Mouse (Mus musculus): ENCODE measurements at regions not wholly inside any gene's neighbourhood (a gene's known extent, or its start where the extent isn't known, plus 50 kb on each side); places are given as distances from the start of the nearest gene placed in this dataset.

DNA sequence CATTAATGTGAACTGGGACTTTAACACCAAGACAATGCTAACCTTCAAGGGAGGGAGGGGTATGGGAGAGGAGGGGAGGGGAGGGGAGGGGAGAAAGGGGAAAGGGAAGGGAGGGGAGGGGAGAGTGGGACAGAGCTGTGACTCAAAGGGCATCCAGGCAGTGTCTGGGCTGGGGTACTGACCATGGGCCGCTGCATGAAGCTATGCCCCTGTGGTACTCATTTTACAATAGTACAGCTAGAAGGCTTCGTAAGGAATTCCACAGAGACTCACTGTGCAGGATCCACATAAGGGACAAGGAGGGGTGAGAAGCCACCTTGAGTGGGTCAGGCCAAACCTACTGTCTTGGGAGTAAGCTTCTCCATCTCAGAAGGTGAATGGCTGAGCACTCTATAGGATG is 403.1 kb downstream of the Glrx3 start:
- H3K36me3 ChIP-seq (ENCODE audit: control insufficient read depth, insufficient read depth, low read length), result no peaks in the 10 kb centered on the region
- no peaks in the 10 kb centered on the region for H3K27me3 ChIP-seq (ENCODE audit: control insufficient read depth, insufficient read depth, low read length)
- no peak overlapping the region for H3K4me3 ChIP-seq (ENCODE audit: extremely low read depth, insufficient read depth, insufficient read length)
- no peak overlapping the region for H3K27ac ChIP-seq (ENCODE audit: insufficient read depth, low read length)
- 78% methylated on average over 2 of the region's 2 CpGs for WGBS
- DNase-seq (ENCODE audit: low read depth in 1 of 2, low spot score in 2 of 2), result no peak
- no peaks in the 10 kb centered on the region for H3K4me1 ChIP-seq (ENCODE audit: control insufficient read depth, insufficient read depth, insufficient read length)
- TF ChIP-seq CTCF (IDR thresholded peaks at IDR 0.05; ENCODE audit: extremely low read depth, insufficient read depth, insufficient read length, insufficient replicate concordance), result no peak
- no peak for TF ChIP-seq POLR2A (IDR thresholded peaks at IDR 0.05; ENCODE audit: low read depth, low read length)

DNA sequence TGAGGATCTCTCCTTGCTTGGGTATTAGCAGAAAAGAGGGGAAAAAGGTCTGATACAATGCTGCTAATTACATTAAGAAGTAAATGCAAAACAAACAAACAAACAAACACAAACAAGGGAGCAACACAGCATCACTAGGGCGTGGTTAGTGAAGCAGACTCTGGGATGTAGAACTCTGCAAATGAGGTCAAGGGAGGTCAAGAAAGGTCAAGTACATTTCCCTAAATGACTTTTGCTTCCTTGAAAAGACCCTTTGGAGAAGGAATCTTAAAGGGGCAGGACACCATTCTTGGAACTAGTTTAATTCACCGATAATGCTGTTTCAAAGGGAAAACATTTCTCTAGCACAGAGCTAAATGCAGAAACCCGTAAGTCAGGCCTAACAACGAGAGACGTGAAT is 403.6 kb downstream of the Glrx3 start:
- DNase-seq (ENCODE audit: low read depth in 1 of 2, low spot score in 2 of 2), result no peak
- WGBS, result 77% methylated on average over 5 of the region's 5 CpGs
- H3K36me3 ChIP-seq (ENCODE audit: control insufficient read depth, insufficient read depth, low read length), result no peaks in the 10 kb centered on the region
- H3K4me1 ChIP-seq (ENCODE audit: control insufficient read depth, insufficient read depth, insufficient read length), result no peaks in the 10 kb centered on the region
- no peaks in the 10 kb centered on the region for H3K27me3 ChIP-seq (ENCODE audit: control insufficient read depth, insufficient read depth, low read length)
- no peak overlapping the region for H3K27ac ChIP-seq (ENCODE audit: insufficient read depth, low read length)
- TF ChIP-seq CTCF (IDR thresholded peaks at IDR 0.05; ENCODE audit: extremely low read depth, insufficient read depth, insufficient read length, insufficient replicate concordance), result no peak
- TF ChIP-seq POLR2A (IDR thresholded peaks at IDR 0.05; ENCODE audit: low read depth, low read length), result no peak
- H3K4me3 ChIP-seq (ENCODE audit: extremely low read depth, insufficient read depth, insufficient read length), result no peak overlapping the region

DNA sequence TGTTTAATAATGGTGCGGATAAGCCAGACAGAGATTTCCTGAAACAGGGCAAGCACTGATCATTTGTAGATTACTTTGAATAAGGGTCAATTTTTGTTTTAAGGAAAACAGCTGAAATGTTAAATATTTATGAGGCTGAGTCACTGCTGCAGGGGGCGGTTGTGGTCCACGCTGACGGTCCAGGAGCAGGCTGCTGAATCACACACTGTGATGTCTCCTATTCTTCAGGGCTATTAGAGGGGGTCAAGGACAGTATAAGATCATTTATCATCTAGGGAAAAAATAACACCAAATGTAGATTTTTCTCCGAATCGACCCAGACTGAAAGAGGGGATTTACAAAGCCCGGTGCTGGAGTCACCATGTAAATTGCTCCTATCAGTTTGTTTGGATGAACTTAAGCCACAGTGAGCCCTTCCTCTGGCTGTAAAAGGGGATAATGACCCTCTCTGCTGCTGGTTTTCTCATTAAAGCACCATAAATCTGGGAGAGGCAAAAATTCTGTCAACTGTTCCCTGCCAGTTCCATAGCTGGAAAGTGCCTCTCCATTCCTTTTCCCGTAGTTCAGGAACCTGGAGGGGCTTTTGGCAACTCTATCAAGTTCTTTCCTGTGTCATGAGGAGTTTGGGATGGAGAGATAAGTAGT is 404.2 kb downstream of the Glrx3 start:
- Histone ChIP-seq H3K36me3 (ENCODE audit: control insufficient read depth, insufficient read depth, low read length) (no peaks in the 10 kb centered on the region), H3K4me3 (ENCODE audit: extremely low read depth, insufficient read depth, insufficient read length) (no peak overlapping the region), H3K27ac (ENCODE audit: insufficient read depth, low read length) (no peak overlapping the region), H3K4me1 (ENCODE audit: control insufficient read depth, insufficient read depth, insufficient read length) (no peaks in the 10 kb centered on the region), H3K27me3 (ENCODE audit: control insufficient read depth, insufficient read depth, low read length) (no peaks in the 10 kb centered on the region)
- DNase-seq (ENCODE audit: low read depth in 1 of 2, low spot score in 2 of 2), result no peak
- TF ChIP-seq CTCF (IDR thresholded peaks at IDR 0.05; ENCODE audit: extremely low read depth, insufficient read depth, insufficient read length, insufficient replicate concordance) (no peak), POLR2A (IDR thresholded peaks at IDR 0.05; ENCODE audit: low read depth, low read length) (no peak)
- 43% methylated on average over 8 of the region's 8 CpGs for WGBS

DNA sequence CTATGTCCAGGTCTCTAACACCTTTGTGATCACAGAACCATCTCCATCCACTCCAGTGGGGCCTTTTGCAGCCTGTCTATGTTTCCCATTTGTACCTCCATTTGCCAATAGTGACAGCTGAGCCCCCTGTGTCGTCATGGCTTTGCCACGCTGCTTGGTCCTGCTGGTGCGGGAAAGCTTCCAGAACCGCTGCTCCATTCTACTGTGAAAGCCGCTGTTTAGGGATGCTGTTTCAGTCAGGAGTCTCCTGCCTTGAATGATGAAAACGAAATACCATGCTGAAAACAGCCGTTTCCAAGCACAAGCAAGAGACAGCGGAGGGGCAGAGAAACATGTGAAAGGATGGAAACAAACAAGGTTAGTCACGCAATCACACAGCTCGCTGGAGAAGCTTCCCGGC is 410.4 kb downstream of the Glrx3 start:
- Histone ChIP-seq H3K4me3 (ENCODE audit: extremely low read depth, insufficient read depth, insufficient read length) (no peak overlapping the region), H3K27me3 (ENCODE audit: control insufficient read depth, insufficient read depth, low read length) (no peaks in the 10 kb centered on the region), H3K27ac (ENCODE audit: insufficient read depth, low read length) (no peak overlapping the region), H3K36me3 (ENCODE audit: control insufficient read depth, insufficient read depth, low read length) (no peaks in the 10 kb centered on the region), H3K4me1 (ENCODE audit: control insufficient read depth, insufficient read depth, insufficient read length) (no peaks in the 10 kb centered on the region)
- no peak for DNase-seq (ENCODE audit: low read depth in 1 of 2, low spot score in 2 of 2)
- 86% methylated on average over 11 of the region's 11 CpGs for WGBS
- TF ChIP-seq CTCF (IDR thresholded peaks at IDR 0.05; ENCODE audit: extremely low read depth, insufficient read depth, insufficient read length, insufficient replicate concordance) (no peak), POLR2A (IDR thresholded peaks at IDR 0.05; ENCODE audit: low read depth, low read length) (no peak)

DNA sequence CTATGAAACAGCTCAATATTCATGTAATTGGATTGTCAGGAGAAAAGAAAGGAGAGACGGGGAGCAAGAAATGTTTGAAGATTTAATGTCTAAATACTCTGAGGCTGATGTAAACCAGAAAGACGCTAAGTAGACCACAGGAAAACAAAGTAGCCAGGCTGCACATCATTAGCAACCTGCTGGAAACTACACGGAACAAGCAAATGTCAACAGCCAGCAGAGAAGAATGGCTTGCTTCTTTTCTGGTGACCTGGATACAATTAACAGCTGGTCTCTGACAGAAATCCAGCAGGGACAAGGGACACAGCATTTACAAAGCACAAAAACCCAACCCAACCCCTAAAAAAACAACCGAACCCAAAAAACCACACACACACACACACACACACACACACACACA is 413.6 kb downstream of the Glrx3 start:
- Histone ChIP-seq H3K36me3 (ENCODE audit: control insufficient read depth, insufficient read depth, low read length) (no peaks in the 10 kb centered on the region), H3K27me3 (ENCODE audit: control insufficient read depth, insufficient read depth, low read length) (no peaks in the 10 kb centered on the region), H3K4me1 (ENCODE audit: control insufficient read depth, insufficient read depth, insufficient read length) (no peaks in the 10 kb centered on the region), H3K27ac (ENCODE audit: insufficient read depth, low read length) (no peak overlapping the region), H3K4me3 (ENCODE audit: extremely low read depth, insufficient read depth, insufficient read length) (no peak overlapping the region)
- TF ChIP-seq CTCF (IDR thresholded peaks at IDR 0.05; ENCODE audit: extremely low read depth, insufficient read depth, insufficient read length, insufficient replicate concordance) (no peak), POLR2A (IDR thresholded peaks at IDR 0.05; ENCODE audit: low read depth, low read length) (no peak)
- no peak for DNase-seq (ENCODE audit: low read depth in 1 of 2, low spot score in 2 of 2)
- 75% methylated on average over 4 of the region's 4 CpGs for WGBS

DNA sequence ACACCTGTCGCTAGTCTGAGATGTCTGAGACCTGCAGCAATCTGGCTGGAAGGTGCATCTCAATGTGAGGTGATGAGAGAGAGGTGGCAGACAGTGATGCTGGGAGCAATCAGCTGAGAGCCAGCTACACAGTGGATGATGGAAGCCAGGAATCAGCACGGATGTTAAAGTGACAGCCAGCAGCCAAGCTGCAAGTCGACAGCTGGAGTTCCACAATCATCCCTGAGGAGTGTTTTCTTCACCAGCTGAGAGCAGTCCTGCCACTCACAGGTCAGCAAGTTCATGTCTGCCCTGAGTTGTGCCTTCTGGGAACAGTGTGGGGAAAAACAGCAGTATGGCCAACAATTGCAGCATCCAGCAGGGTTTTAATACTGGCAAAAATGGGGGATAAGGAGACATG is 422.3 kb downstream of the Glrx3 start:
- DNase-seq (ENCODE audit: low read depth in 1 of 2, low spot score in 2 of 2), result no peak
- WGBS, result 78% methylated on average over 3 of the region's 3 CpGs
- Histone ChIP-seq H3K27me3 (ENCODE audit: control insufficient read depth, insufficient read depth, low read length) (no peaks in the 10 kb centered on the region), H3K4me3 (ENCODE audit: extremely low read depth, insufficient read depth, insufficient read length) (no peak overlapping the region), H3K36me3 (ENCODE audit: control insufficient read depth, insufficient read depth, low read length) (no peaks in the 10 kb centered on the region), H3K4me1 (ENCODE audit: control insufficient read depth, insufficient read depth, insufficient read length) (no peaks in the 10 kb centered on the region), H3K27ac (ENCODE audit: insufficient read depth, low read length) (no peak overlapping the region)
- TF ChIP-seq CTCF (IDR thresholded peaks at IDR 0.05; ENCODE audit: extremely low read depth, insufficient read depth, insufficient read length, insufficient replicate concordance) (no peak), POLR2A (IDR thresholded peaks at IDR 0.05; ENCODE audit: low read depth, low read length) (no peak)

DNA sequence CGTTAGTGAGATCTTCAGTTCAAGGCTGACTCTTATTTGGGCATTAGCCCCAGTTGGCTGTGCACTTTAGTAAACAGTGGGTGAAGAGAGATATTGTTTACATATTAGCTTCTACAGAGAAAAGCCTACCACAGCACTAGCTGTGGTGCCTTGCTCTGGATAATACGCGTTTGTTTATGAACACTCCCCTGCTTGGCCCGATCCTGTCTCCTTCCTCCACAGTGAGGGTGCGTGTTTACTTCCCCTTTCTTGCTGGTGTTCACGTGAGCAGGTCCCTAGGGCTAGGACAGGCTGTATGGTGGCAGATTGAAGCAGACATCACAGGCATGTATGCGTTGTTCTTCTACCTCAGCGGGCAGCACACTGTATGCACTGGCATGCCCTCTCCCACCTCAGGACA is 423.1 kb downstream of the Glrx3 start:
- TF ChIP-seq POLR2A (IDR thresholded peaks at IDR 0.05; ENCODE audit: low read depth, low read length) (no peak), CTCF (IDR thresholded peaks at IDR 0.05; ENCODE audit: extremely low read depth, insufficient read depth, insufficient read length, insufficient replicate concordance) (no peak)
- no peaks in the 10 kb centered on the region for H3K27me3 ChIP-seq (ENCODE audit: control insufficient read depth, insufficient read depth, low read length)
- no peaks in the 10 kb centered on the region for H3K36me3 ChIP-seq (ENCODE audit: control insufficient read depth, insufficient read depth, low read length)
- H3K4me3 ChIP-seq (ENCODE audit: extremely low read depth, insufficient read depth, insufficient read length), result no peak overlapping the region
- WGBS, result 20% methylated on average over 8 of the region's 8 CpGs
- DNase-seq (ENCODE audit: low read depth in 1 of 2, low spot score in 2 of 2), result no peak
- H3K27ac ChIP-seq (ENCODE audit: insufficient read depth, low read length), result no peak overlapping the region
- H3K4me1 ChIP-seq (ENCODE audit: control insufficient read depth, insufficient read depth, insufficient read length), result no peaks in the 10 kb centered on the region
